Mouse (Mus musculus): ENCODE measurements around the gene Spsb3.

Gene Spsb3

DNA sequence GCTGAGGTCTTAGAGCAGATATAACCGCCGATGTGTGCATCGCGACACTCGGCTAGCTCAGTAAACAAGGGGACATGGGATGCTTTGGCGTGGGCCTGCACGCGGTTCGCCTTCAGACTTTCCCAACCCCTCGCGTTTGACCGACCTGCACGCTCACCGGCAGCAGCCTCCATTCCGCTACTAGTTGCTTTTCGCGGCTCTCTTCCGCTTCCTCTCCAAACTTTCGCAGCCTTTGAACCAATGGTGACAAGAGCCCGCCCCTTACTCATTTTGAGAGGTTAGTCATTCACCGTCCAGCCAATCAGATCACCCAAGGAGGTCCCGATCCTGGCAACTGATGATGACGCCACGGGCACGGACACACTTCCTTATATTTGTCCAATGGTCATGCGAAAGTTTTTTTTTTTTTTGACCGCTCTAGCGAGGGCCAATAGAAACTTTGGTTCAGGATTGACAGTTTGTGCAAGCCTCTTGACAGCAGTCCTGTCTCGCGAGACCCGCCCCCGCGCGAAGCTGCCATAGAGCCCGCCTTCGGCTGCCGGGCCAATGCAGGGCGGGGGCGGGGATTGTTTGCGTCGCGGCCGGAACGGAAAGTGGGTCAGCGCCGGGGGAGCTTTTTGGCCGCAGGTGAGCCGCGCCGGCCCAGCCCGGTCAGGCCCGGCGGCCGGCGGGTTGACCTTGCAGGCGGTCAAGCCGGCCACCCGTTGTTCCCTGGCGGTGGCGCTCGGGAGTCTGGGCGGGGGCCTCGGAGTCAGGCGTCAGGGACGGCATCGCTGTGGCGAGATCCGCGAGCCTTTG is at the start of gene Spsb3, which contains the start of gene Nubp2:
TSS of gene Spsb3 (plus strand) at position 510 of the 798 bp plus-strand sequence.
TSS of gene Nubp2 (minus strand) at position 216 of the 798 bp plus-strand sequence.
- peak; percentile 98 for DNase-seq

GRCm38 (mm10) chr17:24839842-24840241 is 46.6 kb upstream of the Spsb3 start, which contains the start of gene Hagh:
Hagh (plus strand) TSS chr17:24840143.
- DNase-seq: no peak

DNA sequence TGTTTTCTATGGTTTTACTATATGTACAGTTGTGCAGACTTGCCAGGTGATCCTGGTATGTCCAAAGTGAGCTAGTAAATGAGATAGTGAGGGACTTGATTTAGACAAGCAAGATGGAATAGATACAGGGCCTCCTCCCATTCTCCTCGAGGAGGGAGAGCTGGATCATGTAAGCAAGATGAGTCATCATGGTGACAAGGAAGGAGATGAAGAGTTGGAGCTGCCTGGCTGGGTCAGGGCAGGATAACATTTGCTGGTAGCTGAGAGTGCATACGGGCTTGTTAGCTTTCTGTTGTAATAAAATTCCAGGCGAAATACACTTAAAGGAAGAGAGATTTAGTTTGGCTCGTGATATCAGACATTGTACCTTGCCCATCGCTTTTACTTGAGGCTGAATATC is 46.1 kb upstream of the Spsb3 start:
- DNase-seq: no peak

DNA sequence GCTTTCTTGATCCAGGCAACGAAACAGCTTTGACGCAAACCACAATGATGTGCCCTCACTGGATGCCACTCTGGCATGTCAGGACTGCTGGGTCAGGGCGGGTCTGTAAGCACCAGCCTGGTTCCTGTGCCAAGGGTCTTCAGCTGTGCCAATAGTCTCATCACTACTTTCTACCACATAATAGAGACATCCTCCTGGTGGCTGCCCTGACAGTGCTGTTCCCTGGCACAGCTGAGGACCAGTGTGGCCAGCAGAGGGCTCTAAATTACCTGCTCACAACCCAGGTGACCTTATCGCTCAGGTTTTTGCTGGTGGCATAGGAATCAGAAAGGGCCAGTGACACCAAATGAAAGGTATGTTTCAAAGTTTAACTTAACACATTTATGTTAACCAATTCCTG is 45.3 kb upstream of the Spsb3 start:
- DNase-seq: no peak

GRCm38 (mm10) chr17:24842631-24843030 is 43.8 kb upstream of the Spsb3 start:
- DNase-seq: no peak

DNA sequence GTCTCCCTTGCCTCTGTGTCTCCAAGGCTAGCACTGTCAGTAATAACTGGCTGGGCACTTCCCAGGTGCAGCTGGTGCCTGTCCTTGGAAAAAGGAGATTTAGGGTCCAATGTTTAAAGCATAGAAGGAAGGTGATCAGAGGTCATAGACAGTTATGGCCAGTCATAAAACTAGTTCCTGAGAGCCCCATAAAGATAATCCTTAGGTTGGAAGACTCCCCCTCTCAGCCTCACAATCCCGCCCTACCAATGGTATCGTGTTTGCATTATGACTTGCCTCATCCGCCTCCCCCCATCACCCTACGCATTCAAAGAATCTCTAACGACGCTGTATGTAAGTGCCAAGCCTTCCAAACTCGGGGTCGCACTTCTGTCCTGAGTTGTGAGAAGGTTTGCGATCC is 41.9 kb upstream of the Spsb3 start:
- DNase-seq: no peak

DNA sequence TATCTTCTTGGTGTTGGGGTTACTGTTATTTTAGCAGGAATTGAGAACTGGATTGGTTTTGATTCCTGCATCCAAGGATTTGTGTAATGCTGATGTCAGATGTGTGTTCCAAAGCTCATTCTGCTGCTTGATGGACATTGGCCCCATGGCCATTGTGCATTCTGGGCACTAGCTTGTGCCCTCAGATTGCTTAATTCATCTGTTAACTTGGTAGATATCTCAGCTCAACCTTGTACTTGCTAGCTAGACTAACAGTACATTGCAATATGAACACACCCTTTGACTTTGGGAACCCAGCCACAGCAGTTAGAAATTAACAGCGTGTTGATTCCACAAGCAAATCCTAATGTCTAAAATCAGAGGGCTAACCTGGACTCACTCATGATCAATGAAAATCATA is 39.1 kb upstream of the Spsb3 start:
- DNase-seq: no peak

GRCm38 (mm10) chr17:24848600-24849031 is 37.8 kb upstream of the Spsb3 start:
- DNase-seq: no peak

DNA sequence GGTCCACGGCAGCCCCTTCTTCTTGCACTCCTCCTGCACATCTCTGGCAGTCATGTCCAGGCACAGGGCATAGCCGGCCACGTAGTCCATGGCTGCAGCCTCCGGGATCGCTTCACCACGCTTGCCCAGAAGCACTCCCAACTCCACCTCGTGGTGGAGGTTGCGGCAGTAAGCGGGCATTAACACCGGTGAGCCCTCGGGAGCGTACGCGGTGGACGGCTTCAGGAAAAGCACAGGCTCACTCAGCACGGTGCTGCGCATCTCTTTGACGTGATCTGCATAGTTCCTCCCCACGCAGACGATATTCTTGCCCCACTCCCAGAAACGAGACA is 36.7 kb upstream of the Spsb3 start:
- DNase-seq: no peak

GRCm38 (mm10) chr17:24850065-24850772 is 36.2 kb upstream of the Spsb3 start, which contains the start of gene Fahd1:
Fahd1 (minus strand) TSS chr17:24850364.
- peak; percentile 96 for DNase-seq

GRCm38 (mm10) chr17:24850773-24851127 is 35.7 kb upstream of the Spsb3 start:
- no peak for DNase-seq

GRCm38 (mm10) chr17:24851381-24852125 is 34.9 kb upstream of the Spsb3 start:
- no peak for DNase-seq

DNA sequence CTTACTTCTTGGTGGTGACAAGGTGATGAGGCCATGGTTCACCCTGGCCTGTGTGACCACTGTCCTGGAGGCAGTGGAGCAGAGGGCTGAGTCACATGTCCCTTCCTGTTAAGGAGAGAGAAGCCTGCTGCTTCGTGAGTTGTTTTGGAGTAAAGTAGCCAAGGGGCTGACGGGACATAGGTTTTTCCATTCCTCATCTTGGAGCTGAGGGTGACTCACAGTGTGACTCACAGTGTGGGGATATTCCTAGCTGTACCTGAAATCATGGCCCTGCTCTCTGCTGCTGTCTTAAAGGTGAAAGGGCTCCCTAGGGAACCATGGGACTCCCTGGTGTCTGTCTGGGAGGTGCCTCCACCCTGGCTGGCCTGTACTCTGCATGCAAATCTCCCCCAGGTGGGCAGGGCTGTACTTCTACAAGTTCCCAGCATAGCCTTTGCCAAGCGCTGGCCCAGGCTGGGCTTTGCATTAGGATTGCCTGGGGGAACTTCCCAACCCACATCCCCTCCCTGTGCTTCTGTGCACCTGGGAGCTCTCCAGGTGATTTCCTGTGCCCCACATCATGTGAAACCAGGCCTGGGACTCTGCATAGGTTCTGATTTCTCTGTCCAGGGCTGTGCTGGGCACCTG is 30.5 kb upstream of the Spsb3 start:
- DNase-seq: no peak

DNA sequence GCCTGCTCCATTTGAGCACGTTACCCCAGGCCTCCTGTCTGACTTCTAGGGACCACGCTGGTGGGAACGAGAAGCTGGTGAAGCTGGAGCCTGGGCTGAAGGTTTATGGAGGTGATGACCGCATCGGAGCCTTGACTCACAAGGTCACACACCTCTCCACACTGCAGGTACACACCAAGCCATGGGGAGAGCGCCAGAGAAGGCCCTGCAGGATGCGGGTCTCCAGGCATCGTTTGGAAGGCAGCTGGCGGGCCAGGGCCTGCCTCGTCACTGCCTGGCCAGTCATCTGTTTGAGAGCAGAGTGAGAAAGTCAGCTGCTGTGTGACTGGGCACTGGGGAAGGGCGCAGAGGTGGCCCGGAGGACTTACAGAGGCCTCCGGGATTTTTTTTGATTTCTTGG is 29.9 kb upstream of the Spsb3 start:
- no peak for DNase-seq

GRCm38 (mm10) chr17:24857831-24858470 is 28.5 kb upstream of the Spsb3 start:
- DNase-seq: no peak

DNA sequence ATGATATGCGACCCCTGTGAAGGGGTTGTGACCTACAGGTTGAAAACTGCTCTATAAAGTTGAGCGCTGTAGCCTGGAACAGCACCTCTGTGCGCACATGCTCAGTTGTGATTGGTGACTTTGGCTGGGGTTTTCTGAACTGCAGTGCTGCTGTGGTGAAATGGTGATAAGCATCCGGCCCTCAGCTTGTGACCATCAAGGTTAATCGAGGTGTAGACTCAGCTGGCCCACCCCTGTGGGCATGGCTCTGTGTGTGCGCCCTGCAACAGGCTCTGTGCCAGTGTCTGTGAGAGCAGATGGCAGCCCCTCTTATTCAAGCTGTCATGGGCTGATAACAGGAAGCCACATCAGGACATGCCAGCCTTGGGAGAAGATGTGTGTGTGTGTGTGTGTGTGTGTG is 27.5 kb upstream of the Spsb3 start:
- no peak for DNase-seq

DNA sequence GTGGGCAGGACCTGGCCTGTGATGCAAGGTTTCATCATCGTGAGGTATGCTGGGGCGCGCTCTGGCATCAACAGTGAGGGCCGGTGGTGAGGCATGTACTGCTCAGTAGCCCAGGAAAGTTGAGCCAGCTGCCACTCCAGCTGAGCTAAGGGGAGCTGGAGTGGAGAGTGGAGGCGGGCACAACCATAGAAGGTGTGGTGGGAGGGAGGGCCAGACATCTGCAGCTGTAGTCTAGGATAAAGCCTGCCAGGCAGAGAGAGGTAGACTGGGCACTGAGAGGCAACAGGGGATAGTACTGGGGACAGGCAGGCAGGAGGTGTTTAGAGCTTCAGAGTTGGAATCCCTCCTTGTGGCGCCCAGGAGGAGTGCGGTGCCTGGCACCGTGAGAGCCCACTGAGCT is 26.4 kb upstream of the Spsb3 start:
- DNase-seq: no peak

- no peak for DNase-seq
These were observed 24.7 kb upstream of the Spsb3 start for GRCm38 (mm10) chr17:24861785-24862184.

DNA sequence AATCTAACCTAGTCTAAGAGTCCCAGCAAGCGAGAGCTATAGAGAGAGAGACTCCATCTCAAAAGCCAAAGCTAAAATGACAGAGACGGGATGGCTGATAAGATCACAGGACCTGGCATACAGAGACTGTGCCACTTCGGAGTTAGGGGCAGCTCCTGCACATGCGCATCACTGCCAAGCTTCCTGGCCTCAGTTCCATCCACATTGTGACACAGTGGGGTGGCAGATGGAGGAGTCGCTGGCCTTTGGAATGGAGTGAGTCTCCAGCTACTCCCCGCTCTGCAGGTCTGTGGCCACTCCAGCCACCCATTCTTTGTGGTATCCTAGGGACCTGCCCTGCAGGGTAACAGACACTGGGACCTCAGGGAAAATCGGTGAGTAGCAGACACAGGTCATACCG is 20.7 kb upstream of the Spsb3 start, which contains the start of gene Igfals:
TSS of gene Igfals (plus strand) at position 222 of the 400 bp plus-strand sequence.
- no peak for DNase-seq

DNA sequence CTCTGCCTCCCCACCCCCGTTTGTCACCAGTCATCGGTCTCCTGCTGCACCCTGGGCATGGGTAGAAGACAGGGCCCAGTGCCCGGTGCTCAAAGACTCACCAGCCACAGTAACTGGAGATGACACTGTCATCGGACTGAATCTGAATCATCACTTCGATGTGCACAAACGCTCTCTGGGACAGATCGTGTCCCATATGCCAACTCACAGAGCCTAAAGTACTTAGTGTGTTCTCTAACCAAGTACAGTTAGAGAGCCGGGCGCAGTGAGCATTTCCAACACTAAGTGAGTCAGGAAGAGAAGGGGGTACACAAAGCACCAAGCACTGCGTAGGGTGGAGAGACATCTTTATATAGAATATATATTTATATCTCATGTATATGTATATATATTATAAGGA is 18.5 kb upstream of the Spsb3 start:
- DNase-seq: peak; percentile 24

GRCm38 (mm10) chr17:24873695-24874404 is 12.6 kb upstream of the Spsb3 start:
- DNase-seq: no peak

GRCm38 (mm10) chr17:24874405-24874745 is 12.1 kb upstream of the Spsb3 start:
- DNase-seq: no peak

All from right cerebral cortex, postnatal 25 days (tissue).